Mouse (Mus musculus) cortical plate, adult 2 months (tissue): ENCODE results near the gene Clock. TPM values are rescaled to one million over a fixed set of nuclear protein-coding genes. Genes with fewer than 3 reads are reported as not detected.

ENCODE experiments used
- H3K27ac ChIP-seq: fragments of 200-500 bp; 2 replicates; pipeline ENCODE4 v1.5.1; 2012; ENCODE audit warnings: low read length, control low read depth, inconsistent platforms; ENCODE audit not compliant: insufficient read depth
- H3K4me1 ChIP-seq: fragments of 200-500 bp; 2 replicates; pipeline ENCODE4 v1.6.1; 2011; ENCODE audit warnings: low read length; ENCODE audit not compliant: control insufficient read depth, insufficient read depth
- H3K4me3 ChIP-seq: fragments of 200-500 bp; 2 replicates; pipeline ENCODE4 v1.5.1; 2011; ENCODE audit warnings: mild to moderate bottlenecking, low read length, control low read depth; ENCODE audit not compliant: insufficient read depth
- CTCF ChIP-seq: fragments of 200-500 bp; IDR thresholded peaks from 2 replicates; pipeline ENCODE4 v1.5.1; 2011; ENCODE audit warnings: mild to moderate bottlenecking, control low read depth, low read length; ENCODE audit not compliant: insufficient read depth; ENCODE audit errors: extremely low read depth
- POLR2A ChIP-seq: fragments of 200-500 bp; IDR thresholded peaks from 2 replicates; pipeline ENCODE4 v1.6.1; 2011; ENCODE audit warnings: mild to moderate bottlenecking, low read length, control low read depth; ENCODE audit not compliant: insufficient read depth; ENCODE audit errors: extremely low read depth
- polyA plus RNA-seq: library from polyadenylated mRNA; depleted of rRNA; stranded (reverse); fragments of >200 nt; gene quantifications from 2 replicates; pipeline ENCODE4 v1.2.3, GENCODE M21; 2012

Clock gene
- polyA plus RNA-seq, 1 experiment: 23.6 TPM

GRCm38 (mm10) chr5:76287062-76287461, 17.5 kb downstream of the Clock start:
- Histone ChIP-seq H3K27ac (no peak overlapping the region), H3K4me3 (no peak overlapping the region), H3K4me1 (no peaks in the 10 kb centered on the region)
- no peak for TF ChIP-seq CTCF
- no peak for TF ChIP-seq POLR2A

DNA sequence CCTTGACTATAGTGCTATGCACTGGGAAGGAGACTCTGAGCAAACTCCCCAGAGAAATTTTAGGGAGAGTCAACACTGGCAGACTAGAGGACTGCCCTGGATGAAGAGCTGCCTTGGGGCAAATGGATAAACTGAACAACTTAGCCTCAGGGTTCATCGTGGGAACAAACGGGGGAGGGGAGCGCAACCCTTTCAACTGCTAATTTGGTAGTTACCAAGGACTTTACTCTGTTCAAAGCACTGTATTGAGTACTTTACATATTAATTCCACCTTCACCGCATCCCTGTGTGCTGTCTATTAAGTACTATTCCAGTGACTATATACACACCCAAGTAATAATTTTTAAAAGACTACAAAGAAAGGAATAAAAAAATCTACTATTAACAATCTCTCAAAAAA, 18.9 kb downstream of the Clock start:
- Histone ChIP-seq H3K4me3 (no peak overlapping the region), H3K27ac (no peak overlapping the region), H3K4me1 (no peaks in the 10 kb centered on the region; the same call in 1 of the 2 replicates)
- TF ChIP-seq POLR2A: no peak
- no peak for TF ChIP-seq CTCF

GRCm38 (mm10) chr5:76283890-76284289, 20.7 kb downstream of the Clock start:
- TF ChIP-seq CTCF (no peak), POLR2A (no peak)
- Histone ChIP-seq H3K4me3 (no peak overlapping the region), H3K27ac (no peak overlapping the region), H3K4me1 (no peaks in the 10 kb centered on the region; the same call in 1 of the 2 replicates)

GRCm38 (mm10) chr5:76274977-76275376, 29.6 kb downstream of the Clock start:
- H3K27ac ChIP-seq: no peak overlapping the region

DNA sequence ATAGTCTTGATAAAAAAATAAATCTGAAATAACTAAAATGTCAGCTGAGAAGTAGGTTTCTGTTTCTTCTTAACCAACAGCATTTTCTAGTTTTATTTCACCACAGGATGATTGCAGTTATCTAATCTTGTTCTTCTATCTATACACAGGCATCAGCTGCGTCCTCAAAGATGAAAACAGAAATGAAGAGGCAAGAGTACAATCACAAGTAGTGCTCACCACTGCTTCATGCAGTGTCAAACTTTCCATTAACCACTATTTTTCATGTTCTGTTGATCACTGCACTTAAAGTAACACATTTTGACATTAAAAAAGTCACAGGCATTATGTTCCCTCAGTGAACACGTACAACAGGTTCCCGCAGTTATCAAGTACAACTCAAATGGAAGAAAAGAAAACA, 53.6 kb downstream of the Clock start:
- H3K27ac ChIP-seq: no peak overlapping the region
- no peak overlapping the region for H3K4me3 ChIP-seq
- TF ChIP-seq CTCF: no peak
- no peak for TF ChIP-seq POLR2A
- H3K4me1 ChIP-seq: no peaks in the 10 kb centered on the region

More at GRCm38 (mm10) chr5:76274977-76275376, 29.6 kb downstream of the Clock start:
- TF ChIP-seq CTCF (no peak), POLR2A (no peak)
- H3K4me3 ChIP-seq: no peak overlapping the region
- H3K4me1 ChIP-seq: no peaks in the 10 kb centered on the region

- TF ChIP-seq POLR2A: no peak
- TF ChIP-seq CTCF: no peak
- no peaks in the 10 kb centered on the region for H3K4me1 ChIP-seq
- H3K27ac ChIP-seq: no peak overlapping the region
Measured at GRCm38 (mm10) chr5:76246539-76246938, 58.1 kb downstream of the Clock start.

GRCm38 (mm10) chr5:76245419-76245818, 59.2 kb downstream of the Clock start:
- TF ChIP-seq POLR2A: no peak
- no peak for TF ChIP-seq CTCF
- 0 out of 2 replicates have a peak overlapping the region, but pooled peaks have one; percentile 50 for H3K27ac ChIP-seq
- H3K4me3 ChIP-seq: no peak overlapping the region
- no peaks in the 10 kb centered on the region for H3K4me1 ChIP-seq

More at GRCm38 (mm10) chr5:76246539-76246938, 58.1 kb downstream of the Clock start:
- no peak overlapping the region for H3K4me3 ChIP-seq

DNA sequence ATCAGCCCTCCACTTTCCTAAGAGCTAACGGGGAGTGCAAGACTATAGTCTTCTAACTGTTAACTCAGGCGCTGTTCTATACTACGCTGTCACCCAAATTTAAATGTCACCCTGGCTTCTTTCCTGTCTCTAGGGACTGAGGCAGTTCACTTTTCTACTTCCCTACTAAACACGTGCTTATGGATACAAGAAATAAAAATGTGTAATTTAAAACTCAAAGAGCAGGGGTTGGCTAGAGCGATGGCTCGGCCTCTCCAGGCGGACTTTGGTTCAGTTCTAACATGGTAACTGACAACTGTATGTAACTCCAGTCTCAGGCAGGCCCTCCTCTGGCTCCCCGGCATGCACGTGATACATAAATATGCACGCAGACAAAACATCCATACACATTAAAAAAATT, 60.2 kb downstream of the Clock start:
- H3K4me3 ChIP-seq: no peak overlapping the region
- no peak overlapping the region for H3K27ac ChIP-seq
- no peak for TF ChIP-seq POLR2A
- no peak for TF ChIP-seq CTCF
- no peaks in the 10 kb centered on the region for H3K4me1 ChIP-seq

DNA sequence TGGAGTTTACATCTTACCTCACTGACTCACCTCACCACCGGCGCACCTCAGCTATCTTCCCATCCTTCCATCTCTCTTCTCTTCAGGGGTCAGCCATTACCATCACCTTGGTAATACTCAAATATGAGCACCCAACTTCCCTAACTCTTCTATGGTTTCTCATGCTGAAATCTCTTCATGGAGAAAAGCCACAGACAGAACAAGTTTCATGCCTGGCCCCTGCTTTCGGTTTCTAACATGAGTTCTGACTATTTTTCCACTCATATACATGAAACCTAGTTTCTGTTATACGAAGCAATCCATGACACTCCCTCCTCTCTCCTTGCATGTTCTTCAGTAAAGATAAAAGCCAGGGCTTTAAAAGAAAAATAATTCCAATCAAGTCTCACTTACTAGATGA, 60.7 kb downstream of the Clock start:
- Histone ChIP-seq H3K4me3 (no peak overlapping the region), H3K27ac (no peak overlapping the region)
- TF ChIP-seq CTCF (no peak), POLR2A (no peak)

GRCm38 (mm10) chr5:76243274-76243673, 61.3 kb downstream of the Clock start:
- H3K4me3 ChIP-seq: no peak overlapping the region
- H3K27ac ChIP-seq: no peak overlapping the region
- TF ChIP-seq POLR2A: no peak
- no peaks in the 10 kb centered on the region for H3K4me1 ChIP-seq

More for the DNA sequence above, 60.7 kb downstream of the Clock start:
- H3K4me1 ChIP-seq: no peaks in the 10 kb centered on the region

DNA sequence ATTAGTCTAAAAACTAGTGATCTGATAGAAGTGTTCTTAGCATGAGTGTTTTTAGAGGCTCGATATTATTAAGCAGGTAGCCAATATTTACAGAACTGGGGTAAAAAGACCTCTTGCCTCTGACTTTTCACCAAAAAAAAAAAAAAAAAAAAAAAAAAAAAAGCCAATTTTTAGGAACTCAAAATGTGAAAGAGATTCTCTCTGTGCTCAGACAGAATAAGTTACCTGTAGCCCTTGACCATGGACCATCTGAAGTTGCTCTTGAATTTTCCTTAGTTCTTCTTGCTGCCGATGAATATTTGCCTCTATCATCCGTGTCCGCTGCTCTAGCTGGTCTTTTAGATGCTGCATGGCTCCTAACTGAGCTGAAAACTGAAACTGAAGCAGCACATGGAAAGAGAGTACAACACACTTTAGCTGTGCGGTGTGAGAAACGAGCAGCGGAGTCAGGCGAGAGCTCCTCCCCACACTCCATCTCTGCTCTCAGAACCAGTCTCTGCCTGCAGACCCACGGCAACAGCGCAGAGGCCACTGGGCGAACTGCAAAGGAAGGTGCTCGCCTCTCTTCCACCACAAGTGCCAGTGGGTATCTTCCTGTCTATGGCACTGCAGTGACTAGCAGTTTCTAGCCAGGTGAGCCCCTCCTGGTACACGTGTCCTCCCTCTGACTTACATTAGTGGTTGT, 73.3 kb downstream of the Clock start:
- no peak for TF ChIP-seq POLR2A
- TF ChIP-seq CTCF: no peak
- no peak overlapping the region for H3K4me3 ChIP-seq
- H3K27ac ChIP-seq: no peak overlapping the region
- H3K4me1 ChIP-seq: no peaks in the 10 kb centered on the region
